Mouse (Mus musculus): ENCODE measurements at regions not wholly inside any gene's neighbourhood (a gene's known extent, or its start where the extent isn't known, plus 50 kb on each side); places are given as distances from the start of the nearest gene placed in this dataset.

DNA sequence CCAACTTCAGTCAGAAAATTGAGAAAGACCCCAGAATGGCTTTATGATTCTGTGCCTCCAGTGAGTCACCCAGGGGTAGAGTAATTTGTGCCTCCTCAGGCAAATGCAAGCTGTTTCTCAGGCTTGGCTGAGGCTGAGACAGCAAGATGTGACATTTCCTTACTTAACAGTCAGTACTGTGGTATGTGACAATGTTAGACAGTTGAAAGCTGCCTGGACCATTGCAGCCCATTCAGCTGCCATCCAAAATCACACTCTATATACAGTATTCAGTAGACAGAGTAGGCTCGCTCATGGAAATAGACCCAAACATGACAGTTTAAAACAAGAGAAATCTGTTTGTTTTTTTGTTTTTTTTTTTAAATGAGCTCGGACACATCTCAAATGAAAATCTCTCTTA is 477.1 kb upstream of the Nbea start:
- no peak for DNase-seq (ENCODE audit: extremely low spot score in 1 of 2, low spot score in 1 of 2)

DNA sequence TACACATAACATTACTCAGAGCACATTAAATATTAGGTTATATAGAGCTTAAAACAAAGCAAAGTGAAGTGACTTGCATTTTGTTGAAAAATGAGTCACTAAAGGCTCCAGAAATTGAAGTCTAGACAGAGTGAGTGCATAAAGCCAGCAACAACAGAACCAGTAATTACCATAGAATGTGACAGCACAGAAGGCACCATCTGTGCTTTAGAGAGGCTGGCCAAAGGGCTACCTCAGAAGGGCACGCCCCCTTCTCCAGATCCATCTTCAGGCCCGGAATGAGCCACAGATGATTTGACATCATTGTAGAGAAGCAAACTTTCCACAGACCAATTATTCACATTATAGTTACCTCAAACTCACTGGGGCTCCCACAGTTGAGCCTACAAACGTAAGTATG is 463.8 kb upstream of the Nbea start:
- DNase-seq (ENCODE audit: extremely low spot score in 1 of 2, low spot score in 1 of 2) = no peak
